Mouse (Mus musculus): ENCODE measurements around the gene Exoc7. TPM values are rescaled to one million over a fixed set of nuclear protein-coding genes. Genes with fewer than 3 reads are reported as not detected.
A peak's percentile ranks its signal among the peaks of the same experiment; 100 is the strongest.

Exoc7 gene
- total RNA-seq, 1 experiment from 2014 or later = 30.4 TPM

GRCm38 (mm10) chr11:116326963-116327603 is 20.1 kb upstream of the Exoc7 start:
- no peak for ATAC-seq (ENCODE audit: extremely low read depth, insufficient number of reproducible peaks, low FRiP score, poor library complexity, severe bottlenecking)

- ATAC-seq (ENCODE audit: extremely low read depth, insufficient number of reproducible peaks, low FRiP score, poor library complexity, severe bottlenecking) = peak; percentile 79
Measured at GRCm38 (mm10) chr11:116318719-116319659, 12.0 kb upstream of the Exoc7 start.

- no peak for ATAC-seq (ENCODE audit: extremely low read depth, insufficient number of reproducible peaks, low FRiP score, poor library complexity, severe bottlenecking)
Measured at GRCm38 (mm10) chr11:116312359-116312758, 5.3 kb upstream of the Exoc7 start.

- no peak for ATAC-seq (ENCODE audit: extremely low read depth, insufficient number of reproducible peaks, low FRiP score, poor library complexity, severe bottlenecking)
Measured at GRCm38 (mm10) chr11:116311169-116311568, 4.1 kb upstream of the Exoc7 start.

- ATAC-seq (ENCODE audit: extremely low read depth, insufficient number of reproducible peaks, low FRiP score, poor library complexity, severe bottlenecking) = no peak
Measured at GRCm38 (mm10) chr11:116309601-116310000, 2.6 kb upstream of the Exoc7 start.

- no peak for ATAC-seq (ENCODE audit: extremely low read depth, insufficient number of reproducible peaks, low FRiP score, poor library complexity, severe bottlenecking)
Measured at GRCm38 (mm10) chr11:116307762-116308531, 914 bp upstream of the Exoc7 start.

GRCm38 (mm10) chr11:116306126-116306982 is 679 bp downstream of the Exoc7 start:
- peak; percentile 98 for ATAC-seq (ENCODE audit: extremely low read depth, insufficient number of reproducible peaks, low FRiP score, poor library complexity, severe bottlenecking)

- no peak for ATAC-seq (ENCODE audit: extremely low read depth, insufficient number of reproducible peaks, low FRiP score, poor library complexity, severe bottlenecking)
Measured at GRCm38 (mm10) chr11:116305423-116305822, 1.6 kb downstream of the Exoc7 start.

- ATAC-seq (ENCODE audit: extremely low read depth, insufficient number of reproducible peaks, low FRiP score, poor library complexity, severe bottlenecking) = no peak
Measured at GRCm38 (mm10) chr11:116298621-116299020, 8.4 kb downstream of the Exoc7 start.

GRCm38 (mm10) chr11:116298221-116298620 is 8.8 kb downstream of the Exoc7 start:
- no peak for ATAC-seq (ENCODE audit: extremely low read depth, insufficient number of reproducible peaks, low FRiP score, poor library complexity, severe bottlenecking)

GRCm38 (mm10) chr11:116297017-116297416 is 10.0 kb downstream of the Exoc7 start:
- ATAC-seq (ENCODE audit: extremely low read depth, insufficient number of reproducible peaks, low FRiP score, poor library complexity, severe bottlenecking) = no peak

- no peak for ATAC-seq (ENCODE audit: extremely low read depth, insufficient number of reproducible peaks, low FRiP score, poor library complexity, severe bottlenecking)
Measured at GRCm38 (mm10) chr11:116296191-116296734, 10.8 kb downstream of the Exoc7 start.

- ATAC-seq (ENCODE audit: extremely low read depth, insufficient number of reproducible peaks, low FRiP score, poor library complexity, severe bottlenecking) = no peak
Measured at GRCm38 (mm10) chr11:116294319-116294718, 12.7 kb downstream of the Exoc7 start.

GRCm38 (mm10) chr11:116293538-116294137 is 13.4 kb downstream of the Exoc7 start:
- no peak for ATAC-seq (ENCODE audit: extremely low read depth, insufficient number of reproducible peaks, low FRiP score, poor library complexity, severe bottlenecking)

GRCm38 (mm10) chr11:116292401-116292800 is 14.6 kb downstream of the Exoc7 start:
- no peak for ATAC-seq (ENCODE audit: extremely low read depth, insufficient number of reproducible peaks, low FRiP score, poor library complexity, severe bottlenecking)

GRCm38 (mm10) chr11:116290556-116290955 is 16.5 kb downstream of the Exoc7 start:
- ATAC-seq (ENCODE audit: extremely low read depth, insufficient number of reproducible peaks, low FRiP score, poor library complexity, severe bottlenecking) = no peak

- ATAC-seq (ENCODE audit: extremely low read depth, insufficient number of reproducible peaks, low FRiP score, poor library complexity, severe bottlenecking) = no peak
Measured at GRCm38 (mm10) chr11:116287351-116287750, 19.7 kb downstream of the Exoc7 start.

- ATAC-seq (ENCODE audit: extremely low read depth, insufficient number of reproducible peaks, low FRiP score, poor library complexity, severe bottlenecking) = no peak
Measured at GRCm38 (mm10) chr11:116285770-116286191, 21.3 kb downstream of the Exoc7 start.

All from neutrophil, adult 5-6 weeks (primary cell).